Mouse (Mus musculus) right cerebral cortex, adult 2 months (tissue): ENCODE results near the gene Uspl1.
A peak's percentile ranks its signal among the peaks of the same experiment; 100 is the strongest.

Experiments used
- DNase-seq, 2 experiments: peaks; one replicate each; pipeline ENCODE4 v3.0.0; 2021 to 2022; ENCODE audit warnings: low spot score in 2 of 2

Gene Uspl1

DNA sequence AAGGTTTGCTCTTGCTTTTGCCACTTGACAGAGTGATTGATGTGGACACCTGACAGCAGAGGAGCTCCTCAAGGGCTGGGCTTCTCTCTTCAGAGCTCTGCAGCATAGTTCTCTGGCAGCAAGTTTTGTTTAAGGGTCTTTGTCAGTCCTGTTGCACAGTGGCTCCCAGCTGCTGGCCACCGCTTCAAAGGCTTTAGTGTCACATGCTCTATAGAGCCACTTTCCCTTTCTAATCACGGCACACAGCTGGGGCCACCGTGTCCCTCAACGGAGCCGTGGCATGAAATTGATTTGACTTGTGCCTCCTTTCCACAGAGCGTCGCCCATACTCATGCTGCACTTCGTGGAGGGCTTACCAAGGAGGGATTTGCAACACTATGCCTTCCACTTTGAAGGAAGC, 25.2 kb downstream of the Uspl1 start:
- DNase-seq = no peak

DNA sequence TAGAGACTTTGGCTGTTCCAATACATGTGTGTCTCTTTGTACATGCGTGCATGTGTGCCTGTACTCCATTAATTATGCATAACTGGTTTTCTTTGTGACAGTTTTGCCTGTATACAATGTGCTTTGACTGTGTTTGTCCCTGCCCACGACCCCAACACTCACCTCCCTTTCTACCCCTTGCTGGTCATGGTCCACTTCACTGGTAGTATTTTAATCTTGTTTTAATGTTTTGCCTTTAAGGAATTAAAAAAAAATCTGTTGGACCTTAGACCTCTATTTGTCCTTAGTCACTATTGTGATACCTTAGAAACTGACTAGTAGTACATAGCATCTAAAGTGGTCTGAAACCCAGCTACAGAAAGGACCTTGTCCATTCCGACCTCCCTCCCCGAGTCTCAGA, 26.9 kb downstream of the Uspl1 start:
- DNase-seq = no peak

DNA sequence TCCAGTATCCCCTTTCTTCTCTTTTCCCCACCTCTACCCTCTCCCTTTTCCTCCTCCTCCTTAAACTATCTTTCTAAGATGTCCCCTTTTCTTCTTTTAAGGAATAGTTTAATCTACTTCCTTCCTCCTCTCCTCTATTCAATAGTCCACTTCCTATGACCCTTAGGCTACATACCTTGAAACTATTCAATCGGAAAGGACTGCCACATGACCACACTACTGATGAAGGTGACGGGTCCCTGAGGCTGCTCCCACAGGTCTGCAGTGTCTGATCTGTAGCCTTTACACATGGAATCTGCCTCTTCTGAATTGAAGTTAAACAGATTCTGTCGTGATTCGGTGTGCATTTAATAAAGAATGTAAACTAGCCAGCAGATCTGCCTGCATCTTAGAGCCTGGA, 28.7 kb downstream of the Uspl1 start:
- no peak for DNase-seq

DNA sequence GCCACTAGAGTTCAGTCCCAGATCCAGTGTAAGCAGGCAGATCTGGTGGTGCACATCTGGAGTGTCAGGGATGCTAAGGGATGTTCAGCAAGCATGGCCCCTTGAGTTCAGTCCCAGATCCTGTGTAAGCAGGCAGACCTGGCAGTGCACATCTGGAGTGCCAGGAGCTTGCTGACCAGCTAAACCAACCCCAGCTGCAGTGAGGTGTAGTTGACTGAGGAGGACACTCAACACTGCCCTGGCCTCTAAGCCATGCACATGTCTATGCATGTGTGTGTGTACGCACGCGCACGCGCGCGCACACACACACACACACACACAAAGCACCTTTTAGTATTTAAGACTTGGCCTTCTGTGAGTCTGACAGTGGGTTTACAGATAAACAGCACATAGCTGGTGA, 31.4 kb downstream of the Uspl1 start:
- DNase-seq = no peak

DNA sequence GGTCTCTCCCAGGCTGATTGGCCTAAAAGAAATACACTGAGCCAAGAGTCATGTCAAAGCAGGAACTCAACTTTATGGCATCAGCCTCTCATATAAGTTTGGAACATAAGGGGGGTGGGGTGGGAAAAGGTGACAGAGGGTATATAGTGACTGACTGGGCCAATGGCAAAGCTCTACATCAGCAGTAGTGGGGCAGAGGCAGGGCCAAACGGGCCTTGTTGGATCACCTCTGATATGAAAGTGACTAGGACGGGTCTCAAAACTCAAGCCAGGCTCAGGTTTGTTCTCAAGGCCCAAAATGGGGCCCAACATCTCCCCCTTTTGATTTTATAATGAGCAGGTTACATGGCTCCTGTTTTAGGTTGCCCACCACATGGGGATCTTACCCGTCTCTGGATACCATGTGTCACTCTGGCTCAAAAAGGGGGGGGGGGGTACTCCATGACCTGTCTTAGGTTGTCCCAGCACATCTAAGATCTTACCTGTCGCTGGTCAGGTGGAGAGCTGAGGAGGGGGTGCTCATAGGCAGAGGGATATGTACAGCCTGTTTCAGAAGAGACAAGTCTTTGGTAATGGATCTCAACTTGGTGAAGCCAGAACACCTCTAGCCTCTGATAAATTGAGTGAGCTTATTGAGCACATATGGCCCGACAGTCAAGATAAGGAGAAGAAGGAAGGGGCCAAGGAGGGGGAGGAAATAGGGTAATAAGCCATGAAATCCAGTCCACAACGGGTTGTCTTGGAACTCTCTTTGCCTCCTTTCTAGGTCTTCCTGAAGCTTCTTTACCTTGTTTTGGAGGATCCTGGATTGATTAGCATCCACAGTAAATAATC, 33.6 kb downstream of the Uspl1 start:
- DNase-seq = no peak

DNA sequence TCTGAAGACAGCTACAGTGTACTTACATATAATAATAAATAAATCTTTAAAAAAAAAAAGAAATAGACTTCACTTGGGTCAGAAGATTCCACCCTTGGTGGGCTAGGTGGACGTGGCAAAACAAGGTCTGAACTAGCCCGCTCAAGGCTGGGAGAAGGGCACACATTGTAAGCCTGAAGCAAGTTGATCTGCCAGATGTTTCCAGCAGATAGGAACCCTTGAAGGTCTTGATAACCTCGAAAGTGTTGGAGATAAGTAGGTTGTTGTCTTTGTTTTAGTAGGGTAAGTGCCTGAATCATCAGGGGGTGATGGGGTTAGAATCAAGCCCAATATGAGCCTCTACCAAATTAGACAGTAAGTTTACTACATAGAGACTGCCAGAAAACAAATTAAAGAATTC, 35.3 kb downstream of the Uspl1 start:
- DNase-seq = no peak

DNA sequence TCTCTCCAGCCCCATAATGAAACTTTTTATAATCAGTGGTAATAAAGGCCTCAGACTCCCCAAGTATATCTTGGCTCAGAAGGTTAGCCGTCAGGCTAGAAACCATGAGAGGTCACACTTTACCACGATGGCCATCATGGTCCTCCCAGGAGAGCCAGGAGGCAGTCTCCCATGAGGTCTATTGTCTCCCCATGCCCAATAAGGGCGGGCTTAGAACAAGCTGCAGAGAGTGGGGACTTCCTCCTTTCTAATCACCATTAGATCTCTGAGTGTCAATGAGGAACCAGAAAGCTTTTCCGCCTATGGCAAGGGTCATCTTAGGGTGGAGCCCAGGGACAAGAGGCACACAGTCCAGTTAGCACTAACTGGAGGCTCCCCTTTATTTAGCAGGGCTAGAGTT, 37.2 kb downstream of the Uspl1 start:
- no peak for DNase-seq

DNA sequence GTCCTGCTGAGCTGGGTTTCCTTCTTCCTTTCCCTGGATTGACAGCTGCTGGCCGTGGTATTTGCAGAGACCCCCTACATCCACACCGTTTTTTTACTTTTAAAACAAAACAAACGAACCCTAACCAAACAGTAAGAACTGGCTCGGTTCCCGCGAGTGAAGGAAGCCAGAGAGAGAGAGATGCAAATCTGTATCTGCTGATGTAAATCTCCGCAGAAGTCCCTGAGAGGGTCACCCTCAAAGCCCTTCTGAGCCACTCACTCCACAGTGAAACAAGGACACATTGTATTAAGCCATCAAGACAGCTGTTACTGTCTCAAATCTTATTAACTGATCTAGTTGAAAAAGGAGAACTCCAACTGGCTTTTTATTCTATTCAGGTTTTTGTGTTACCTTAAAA, 40.5 kb downstream of the Uspl1 start:
- DNase-seq = no peak

DNA sequence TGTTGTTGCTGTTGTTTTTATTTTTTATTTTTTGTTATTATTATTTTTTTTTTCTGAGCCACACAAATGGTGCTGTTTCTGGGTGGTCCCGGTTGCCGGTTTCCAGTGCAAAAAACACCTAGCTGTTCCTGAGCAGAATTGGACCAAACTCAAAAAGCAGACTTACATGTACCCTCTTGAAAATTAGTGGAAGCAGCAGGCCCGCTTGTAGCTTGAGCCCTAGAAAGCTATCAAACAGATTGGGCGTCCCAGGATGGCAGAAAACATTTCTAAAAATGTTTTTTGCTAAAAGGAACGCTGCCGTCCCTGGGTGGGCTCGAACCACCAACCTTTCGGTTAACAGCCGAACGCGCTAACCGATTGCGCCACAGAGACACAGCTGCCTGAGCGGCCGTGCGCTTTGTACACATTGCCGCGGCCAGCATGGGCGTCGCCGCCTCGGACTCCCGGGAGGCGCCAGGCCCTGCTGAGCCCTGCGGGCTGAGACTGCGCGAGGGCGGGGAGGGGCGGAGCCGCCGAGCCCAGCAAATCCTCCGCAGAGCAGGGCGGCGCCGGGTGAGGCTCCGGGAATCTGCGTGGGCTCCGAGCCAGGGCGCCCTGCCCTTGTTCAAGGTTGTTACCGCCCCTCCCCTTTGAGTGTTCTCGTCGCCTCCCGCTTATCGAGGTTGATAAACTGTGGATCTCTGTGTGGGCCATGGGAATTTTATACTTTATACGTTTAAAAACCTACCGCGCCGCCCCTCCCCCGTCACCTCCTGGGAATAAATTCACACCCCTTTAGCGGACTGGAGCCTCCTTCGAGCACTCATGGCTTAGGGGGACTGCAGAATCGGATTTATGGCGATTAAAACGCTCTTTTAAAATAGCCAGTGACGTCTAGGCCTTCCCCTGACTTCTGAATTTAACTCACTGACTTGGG, 44.8 kb downstream of the Uspl1 start:
- peak; percentile 99 to 100 for DNase-seq

DNA sequence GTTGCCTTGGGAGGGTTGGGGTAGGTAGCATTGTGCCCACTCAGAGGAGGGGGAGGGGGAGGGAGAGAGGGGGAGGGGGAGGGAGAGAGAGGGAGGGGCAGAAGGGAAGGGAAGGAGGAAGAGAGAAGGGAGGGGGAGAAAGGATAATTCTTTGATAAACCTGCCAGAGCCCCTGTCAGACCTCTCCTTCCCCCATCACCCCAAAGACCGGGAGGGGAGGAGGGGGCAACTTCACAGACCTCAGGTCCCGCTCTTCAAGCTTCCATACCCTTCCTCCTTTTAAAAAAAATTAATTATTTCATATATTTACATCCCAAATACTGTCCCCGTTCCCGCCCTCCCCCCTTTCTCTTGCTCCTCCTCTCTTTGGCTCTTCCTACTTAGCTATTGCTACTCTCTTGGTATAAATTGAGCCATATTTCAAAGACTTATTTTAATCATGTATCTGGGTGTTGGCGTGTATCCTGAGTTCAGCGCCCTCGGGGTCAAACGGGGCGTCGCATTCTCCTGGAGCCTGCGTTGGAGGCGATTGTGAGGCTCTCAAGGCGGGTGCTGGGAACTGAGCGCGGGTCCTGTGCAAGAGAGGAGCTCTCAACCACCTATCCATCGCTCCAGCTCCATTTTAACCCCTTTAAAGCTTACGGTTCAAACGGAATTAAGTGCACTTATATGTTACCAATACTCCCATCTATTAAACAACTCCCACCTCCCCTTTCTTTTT, 45.6 kb downstream of the Uspl1 start:
- DNase-seq = no peak

DNA sequence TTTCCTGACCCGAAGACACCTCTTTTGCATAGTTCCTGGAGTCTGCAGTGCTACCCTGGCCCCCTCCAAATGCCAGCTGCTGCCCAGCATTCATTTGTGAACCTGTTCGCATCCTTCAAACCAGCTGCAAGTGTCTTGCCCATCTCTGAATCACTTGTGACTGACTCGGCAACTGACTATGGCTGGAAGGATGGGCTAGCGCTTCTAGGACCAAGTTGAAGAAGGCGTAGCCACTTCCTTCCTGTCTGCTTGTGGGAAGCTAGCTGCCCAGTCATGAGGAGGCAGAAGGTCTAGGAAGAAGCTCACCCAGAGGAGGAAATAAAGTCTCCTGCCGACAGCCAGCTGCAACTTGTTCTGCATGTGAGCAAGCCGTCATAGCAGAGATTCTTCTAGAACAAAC, 50.9 kb downstream of the Uspl1 start:
- no peak for DNase-seq

DNA sequence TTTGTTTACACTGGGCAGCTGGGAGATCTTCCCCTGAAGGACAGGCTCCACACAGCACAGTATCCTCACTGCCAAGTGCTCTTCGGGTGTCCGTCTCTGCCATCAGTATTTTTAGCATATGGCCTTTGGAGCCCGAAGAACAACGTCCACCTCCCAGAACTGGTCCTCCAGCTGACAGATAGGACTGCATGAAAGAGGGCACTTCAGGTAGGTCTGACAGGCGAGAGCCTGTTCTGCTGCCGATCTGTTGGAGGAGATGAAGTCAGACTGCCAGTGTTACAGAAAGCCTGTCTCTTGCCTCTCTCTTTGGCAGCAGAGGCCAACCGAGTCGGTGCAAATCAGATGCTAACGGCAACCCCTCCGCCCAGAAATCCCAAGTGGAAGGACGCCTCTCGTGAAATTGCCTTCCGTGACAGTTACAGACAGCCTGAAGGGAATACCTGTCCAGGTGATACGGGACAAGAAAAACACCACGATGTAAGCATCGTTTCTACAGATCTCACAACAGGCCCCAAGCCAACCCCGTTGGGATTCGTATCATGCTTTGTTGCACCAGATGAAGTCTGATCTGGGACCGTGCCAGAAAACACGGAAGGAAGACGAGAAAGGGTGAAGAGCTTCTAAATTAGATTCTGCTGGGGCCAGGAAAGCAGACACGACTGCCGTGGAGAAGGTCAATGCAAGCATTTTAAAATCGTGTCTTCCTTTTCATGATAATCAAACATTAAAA, 53.2 kb downstream of the Uspl1 start:
- DNase-seq = no peak

DNA sequence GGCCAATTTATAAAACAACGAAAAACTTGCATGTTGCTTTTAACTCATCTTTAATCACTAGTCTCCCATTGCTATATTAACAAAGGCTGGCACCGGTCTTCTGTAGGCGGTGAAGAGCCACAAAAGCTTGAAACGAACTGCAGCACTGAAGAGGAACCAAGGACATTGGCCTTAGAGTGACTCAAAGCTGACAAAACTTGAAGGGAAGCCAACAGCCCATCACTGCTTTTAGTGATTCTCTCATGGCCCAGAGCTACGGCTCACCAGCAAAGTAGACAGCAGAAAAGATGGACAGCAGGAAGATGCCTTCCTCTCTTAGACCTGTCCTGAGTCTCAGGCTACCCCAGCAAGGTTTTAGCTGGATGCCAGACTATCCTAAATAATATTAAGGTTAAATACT, 58.3 kb downstream of the Uspl1 start:
- DNase-seq = no peak

DNA sequence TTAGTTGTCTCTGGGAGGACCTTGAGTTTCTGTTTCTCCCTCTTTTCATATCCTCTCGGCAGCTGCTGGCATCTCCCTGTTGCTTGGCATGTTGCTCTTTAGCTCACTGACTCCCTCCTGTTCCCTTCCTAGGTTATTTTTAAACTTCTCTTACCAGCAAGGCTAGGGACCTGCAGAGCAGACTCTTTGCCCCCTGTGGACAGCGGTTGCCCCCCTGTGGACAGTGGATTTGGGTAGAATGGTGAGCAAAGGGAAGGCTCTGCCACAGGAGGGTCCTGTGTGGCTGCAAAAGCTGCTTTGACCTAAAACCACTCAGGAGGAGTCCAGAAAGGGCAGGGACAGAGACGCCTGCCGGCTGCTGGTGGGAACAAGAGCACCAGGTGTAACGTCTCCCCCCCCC, 58.9 kb downstream of the Uspl1 start:
- no peak for DNase-seq

DNA sequence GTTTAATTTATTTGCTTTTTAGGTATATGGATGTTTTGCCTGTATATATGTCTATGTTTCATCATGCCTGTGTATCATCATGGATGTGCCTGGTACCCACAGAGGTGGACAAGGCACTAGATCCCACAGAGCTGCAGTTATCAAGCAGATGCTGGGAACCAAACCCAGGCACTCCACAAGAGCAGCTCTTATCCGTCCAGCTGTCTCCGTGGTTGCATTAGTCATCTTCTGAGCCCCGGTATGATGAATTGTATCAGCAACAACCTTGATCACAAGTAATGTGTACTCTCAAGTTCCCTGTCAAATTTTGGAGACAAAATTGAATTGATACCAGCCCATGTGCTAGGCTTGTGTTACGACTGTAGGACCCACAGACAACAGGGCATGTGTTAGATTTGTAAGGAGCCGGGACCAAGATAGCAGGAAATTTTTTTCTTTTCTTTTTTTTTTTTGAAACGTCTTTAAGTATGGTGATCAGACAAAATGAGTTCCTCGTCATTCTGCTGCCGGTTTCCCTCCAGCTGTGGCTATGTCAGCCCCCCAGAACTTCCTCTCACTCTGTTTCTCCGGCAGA, 61.3 kb downstream of the Uspl1 start:
- no peak for DNase-seq

DNA sequence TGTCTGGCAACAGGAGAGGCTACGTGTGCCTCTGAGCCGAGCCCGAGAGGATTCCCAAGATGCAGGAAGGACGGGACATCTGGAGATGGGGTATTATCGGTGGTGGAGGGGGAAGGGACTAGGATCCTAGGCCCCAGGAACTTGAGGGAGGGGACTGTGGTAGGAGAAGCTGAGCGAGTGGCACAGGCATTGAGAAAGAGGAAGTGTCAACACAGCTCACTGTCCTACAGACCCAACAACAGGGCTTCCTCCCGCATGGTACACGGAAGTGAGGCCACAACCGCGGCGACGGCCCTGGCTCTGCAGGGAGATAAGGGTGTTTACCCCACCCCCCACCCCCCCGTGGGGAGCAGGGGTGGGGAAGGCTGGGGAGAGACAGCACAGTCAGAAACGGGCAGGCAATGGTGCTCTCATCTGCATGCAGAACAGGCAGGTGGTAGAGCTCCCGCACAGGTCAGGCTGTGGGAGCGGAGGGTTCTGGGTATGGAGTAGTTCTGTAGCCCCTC, 61.9 kb downstream of the Uspl1 start:
- no peak for DNase-seq

DNA sequence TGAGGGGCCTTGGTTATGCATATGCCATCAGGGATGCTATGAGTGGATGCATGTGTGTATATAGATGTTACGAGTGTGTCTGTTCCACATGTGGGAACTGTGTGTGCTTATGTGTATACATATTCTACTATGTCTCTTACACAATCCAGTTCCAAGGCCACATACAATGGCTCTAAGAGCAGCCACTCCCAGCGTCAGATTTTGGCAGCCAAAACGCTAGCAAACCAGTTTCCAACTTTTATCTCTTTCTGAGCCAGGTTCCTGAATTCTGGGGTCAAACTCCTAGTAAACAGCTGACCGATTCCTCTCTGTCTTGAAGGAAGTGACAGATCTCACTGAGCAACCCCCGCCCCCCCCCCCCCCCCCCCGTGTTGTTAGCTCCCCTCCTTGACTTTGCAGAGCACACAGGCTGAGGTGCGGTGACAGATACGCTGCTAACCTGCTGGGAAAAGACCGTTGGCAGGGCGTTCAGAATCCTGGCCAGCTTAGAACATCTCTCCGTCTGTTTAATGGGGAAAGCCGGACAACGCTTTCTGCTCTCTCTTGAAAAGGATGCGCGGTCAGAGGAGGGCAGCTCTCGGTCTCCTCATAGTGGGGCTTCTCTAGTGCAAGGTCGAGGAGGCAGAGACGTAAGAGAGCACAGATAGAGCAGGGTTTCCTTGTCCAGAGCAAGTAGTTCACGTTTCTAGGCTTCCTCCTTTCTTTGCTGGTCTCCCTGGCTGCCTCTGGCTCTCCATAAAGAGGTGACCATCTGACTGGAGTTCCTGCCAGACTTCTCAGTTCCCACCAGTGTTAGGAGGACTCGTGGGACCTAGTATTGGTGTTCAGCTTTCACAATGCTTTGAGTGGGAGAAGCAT, 63.1 kb downstream of the Uspl1 start:
- DNase-seq = no peak

DNA sequence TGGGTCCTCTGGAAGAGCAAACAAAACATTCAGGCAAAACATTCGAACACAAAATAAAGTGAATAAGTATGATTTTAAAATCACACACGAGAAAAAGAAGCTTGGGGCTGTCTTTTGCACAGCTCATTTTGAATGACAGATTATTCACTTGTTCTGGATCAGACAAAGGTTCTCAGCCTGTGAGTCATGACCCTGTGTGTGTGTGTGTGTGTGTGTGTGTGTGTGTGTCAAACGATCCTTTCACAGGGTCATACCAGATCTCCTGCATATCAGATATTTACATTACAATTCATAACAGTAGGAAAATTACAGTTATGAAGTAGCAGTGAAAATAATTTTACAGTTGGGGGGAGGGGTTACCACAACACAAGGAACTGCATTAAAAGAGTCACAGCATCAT, 68.2 kb downstream of the Uspl1 start:
- no peak for DNase-seq

DNA sequence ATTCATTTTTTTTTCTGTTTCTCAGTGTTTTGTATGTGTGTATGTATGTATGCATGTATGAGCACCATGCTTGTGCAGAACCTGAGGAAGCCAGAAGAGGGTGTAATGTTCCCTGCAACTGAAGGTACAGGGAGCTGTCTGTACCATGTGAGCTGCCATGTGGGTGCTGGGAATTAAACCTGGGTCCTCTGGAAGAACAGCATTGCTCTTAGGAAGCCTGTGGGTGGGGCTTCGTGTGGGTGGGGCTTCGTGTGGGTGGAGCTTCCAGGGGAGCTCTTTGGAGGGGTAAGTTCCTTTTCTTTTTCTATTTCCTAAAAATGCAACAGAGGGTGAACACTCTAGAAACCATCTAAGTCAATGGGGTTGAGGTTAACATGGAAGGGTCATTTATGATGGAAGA, 69.3 kb downstream of the Uspl1 start:
- DNase-seq = no peak

DNA sequence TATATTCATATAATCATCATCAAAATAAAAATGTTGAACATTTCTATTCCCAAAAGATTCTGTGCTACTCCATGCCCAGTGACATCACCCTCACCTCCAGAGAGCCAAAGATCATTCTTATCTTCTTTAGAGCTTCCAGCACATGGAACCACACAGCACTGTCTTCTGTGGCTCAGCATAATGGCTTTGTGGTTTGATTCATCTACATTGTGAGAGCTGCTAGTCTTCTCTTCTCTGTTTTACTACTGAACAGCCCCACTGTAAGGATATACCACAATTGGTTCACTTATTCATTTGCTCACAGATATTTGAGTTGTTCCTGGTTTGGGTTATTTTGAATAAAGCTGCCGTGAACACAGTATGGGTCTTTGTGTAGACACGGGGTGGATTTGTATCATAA, 71.4 kb downstream of the Uspl1 start:
- no peak for DNase-seq
